Mouse (Mus musculus): Measurements from ENCODE around the gene Hbq1a. TPM values are rescaled to one million over a fixed set of nuclear protein-coding genes. Genes with fewer than 3 reads are reported as not detected.
A peak's percentile ranks its signal among the peaks of the same experiment; 100 is the strongest.

The Hbq1a gene
- polyA plus RNA-seq, 1 experiment = 0.09 TPM

DNA sequence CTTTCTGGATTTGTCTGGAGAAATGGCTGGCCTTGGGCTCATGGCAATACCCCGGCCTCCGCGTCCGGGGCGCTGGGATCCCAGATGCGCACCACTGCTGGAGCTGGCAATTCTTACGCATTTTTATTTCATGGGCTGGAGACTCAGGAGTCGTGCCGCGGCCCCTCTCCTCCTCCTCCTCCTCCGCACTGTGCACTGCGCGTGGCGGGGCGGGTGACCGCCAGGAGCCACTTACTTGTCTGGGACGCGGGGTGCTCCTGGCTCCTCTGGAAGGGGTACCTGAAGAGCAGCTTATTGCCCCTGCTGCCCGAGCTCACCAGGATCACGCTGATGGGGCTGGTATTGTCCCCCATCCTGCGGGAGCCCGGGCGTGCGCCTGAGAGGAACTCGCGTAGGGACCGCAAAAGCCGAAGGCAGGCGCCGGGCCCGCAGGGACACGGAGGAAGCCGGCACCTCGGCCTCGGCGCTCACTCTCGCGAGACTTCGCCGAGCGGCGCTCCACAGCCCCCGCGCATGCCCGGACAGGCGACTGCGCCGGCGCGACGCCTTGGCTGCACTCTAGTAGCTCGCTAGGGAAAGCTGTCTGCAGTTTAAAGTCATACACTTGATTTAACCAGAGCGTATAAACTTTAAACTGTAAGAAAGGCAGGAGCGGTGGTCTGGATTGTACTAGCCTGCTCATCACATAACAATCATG is 32.5 kb upstream of the Hbq1a start, which contains the start of gene Nprl3:
Nprl3 (minus strand) TSS at position 520 of the 697 bp plus-strand sequence.
- H3K4me1 ChIP-seq (ENCODE audit: control insufficient read depth) = peaks cover 98% of the 10 kb centered on the region
- no peaks in the 10 kb centered on the region for H3K9me3 ChIP-seq (ENCODE audit: control insufficient read depth, low read length)
- no peak for TF ChIP-seq TAL1 (IDR thresholded peaks at IDR 0.05; ENCODE audit: low read length)
- no peak for TF ChIP-seq GATA1 (IDR thresholded peaks at IDR 0.05; ENCODE audit: low read length)
- peak within 1 kb of the TSS; percentile 83 for H3K4me3 ChIP-seq (replicated peaks)
- H3K27me3 ChIP-seq (ENCODE audit: control insufficient read depth) = no peaks in the 10 kb centered on the region
- peaks cover 64% of the 10 kb centered on the region for H3K36me3 ChIP-seq (ENCODE audit: control insufficient read depth)

DNA sequence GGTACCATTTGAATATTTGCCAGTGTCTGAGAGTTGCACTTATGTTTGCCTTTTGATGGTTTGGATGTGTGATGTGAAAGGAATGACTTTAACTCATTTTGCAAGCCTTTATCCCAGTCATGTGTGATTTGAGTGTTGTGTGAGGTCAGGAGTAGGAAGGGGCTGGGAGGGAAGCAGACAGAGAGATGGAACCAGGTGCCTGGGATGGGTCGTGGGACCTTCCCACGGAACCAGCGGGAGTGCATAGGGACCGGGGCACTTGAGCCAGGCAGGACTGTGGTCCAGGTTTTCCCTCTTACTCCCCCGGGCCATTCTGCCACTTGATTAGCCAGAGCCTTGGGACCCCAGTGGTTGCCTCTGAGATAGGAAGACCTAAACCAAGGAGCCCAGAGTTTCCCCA is 31.9 kb upstream of the Hbq1a start:
- Histone ChIP-seq H3K36me3 (ENCODE audit: control insufficient read depth) (peaks cover 58% of the 10 kb centered on the region), H3K27me3 (ENCODE audit: control insufficient read depth) (no peaks in the 10 kb centered on the region), H3K4me1 (ENCODE audit: control insufficient read depth) (peaks cover 98% of the 10 kb centered on the region), H3K4me3 (replicated peaks) (peak overlapping the region; percentile 83), H3K9me3 (ENCODE audit: control insufficient read depth, low read length) (no peaks in the 10 kb centered on the region)
- TF ChIP-seq TAL1 (IDR thresholded peaks at IDR 0.05; ENCODE audit: low read length) (no peak), GATA1 (IDR thresholded peaks at IDR 0.05; ENCODE audit: low read length) (no peak)

DNA sequence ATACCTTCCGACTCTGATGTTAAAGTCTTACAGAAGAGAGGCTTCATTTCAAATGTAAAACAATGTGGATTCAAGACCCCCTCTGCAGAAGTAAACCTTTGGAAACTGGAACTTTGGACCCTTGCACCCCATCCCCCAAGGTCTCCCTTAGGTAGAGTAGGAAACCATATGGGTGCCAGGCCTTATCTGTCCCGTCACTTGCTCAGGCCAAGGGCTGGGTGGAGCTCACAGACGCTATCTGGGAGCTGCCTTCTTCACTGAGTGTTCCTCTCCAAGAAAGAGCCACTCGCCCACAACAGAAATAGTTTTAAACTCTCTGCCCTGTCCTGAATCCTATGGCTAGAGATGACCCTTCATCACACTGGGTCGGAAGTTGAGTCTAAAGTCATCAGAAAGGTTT is 30.9 kb upstream of the Hbq1a start:
- peaks cover 94% of the 10 kb centered on the region for H3K4me1 ChIP-seq (ENCODE audit: control insufficient read depth)
- H3K9me3 ChIP-seq (ENCODE audit: control insufficient read depth, low read length) = no peaks in the 10 kb centered on the region
- peaks cover 48% of the 10 kb centered on the region for H3K36me3 ChIP-seq (ENCODE audit: control insufficient read depth)
- H3K4me3 ChIP-seq (replicated peaks) = peak overlapping the region; percentile 83
- no peaks in the 10 kb centered on the region for H3K27me3 ChIP-seq (ENCODE audit: control insufficient read depth)
- TF ChIP-seq GATA1 (IDR thresholded peaks at IDR 0.05; ENCODE audit: low read length) = peak; percentile 97
- peak; percentile 91 for TF ChIP-seq TAL1 (IDR thresholded peaks at IDR 0.05; ENCODE audit: low read length)

DNA sequence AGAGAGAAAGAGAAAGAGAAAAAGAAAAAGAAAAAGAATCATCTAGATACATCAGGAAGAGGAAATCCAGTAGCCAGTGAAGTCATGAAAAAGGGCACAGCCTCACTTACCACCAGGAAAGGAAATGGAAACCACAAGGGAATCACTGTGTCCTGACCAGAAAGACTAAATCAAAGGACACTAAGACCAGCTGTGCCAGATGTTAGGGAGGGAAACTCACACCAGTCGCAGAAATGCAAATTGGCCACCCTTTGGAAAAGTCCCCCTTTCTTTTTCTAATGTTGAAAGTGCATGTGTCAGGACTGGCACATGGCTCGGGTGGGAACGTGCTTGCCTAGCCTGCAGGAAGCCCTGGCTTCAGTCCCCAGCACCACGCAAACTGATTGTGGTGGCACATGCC is 28.7 kb upstream of the Hbq1a start:
- peaks cover 33% of the 10 kb centered on the region for H3K36me3 ChIP-seq (ENCODE audit: control insufficient read depth)
- no peaks in the 10 kb centered on the region for H3K9me3 ChIP-seq (ENCODE audit: control insufficient read depth, low read length)
- H3K4me3 ChIP-seq (replicated peaks) = no peak overlapping the region
- peaks cover 90% of the 10 kb centered on the region for H3K4me1 ChIP-seq (ENCODE audit: control insufficient read depth)
- TF ChIP-seq TAL1 (IDR thresholded peaks at IDR 0.05; ENCODE audit: low read length) (no peak), GATA1 (IDR thresholded peaks at IDR 0.05; ENCODE audit: low read length) (no peak)
- H3K27me3 ChIP-seq (ENCODE audit: control insufficient read depth) = peaks cover under 1% of the 10 kb centered on the region; the same call in 1 of the 2 replicates

DNA sequence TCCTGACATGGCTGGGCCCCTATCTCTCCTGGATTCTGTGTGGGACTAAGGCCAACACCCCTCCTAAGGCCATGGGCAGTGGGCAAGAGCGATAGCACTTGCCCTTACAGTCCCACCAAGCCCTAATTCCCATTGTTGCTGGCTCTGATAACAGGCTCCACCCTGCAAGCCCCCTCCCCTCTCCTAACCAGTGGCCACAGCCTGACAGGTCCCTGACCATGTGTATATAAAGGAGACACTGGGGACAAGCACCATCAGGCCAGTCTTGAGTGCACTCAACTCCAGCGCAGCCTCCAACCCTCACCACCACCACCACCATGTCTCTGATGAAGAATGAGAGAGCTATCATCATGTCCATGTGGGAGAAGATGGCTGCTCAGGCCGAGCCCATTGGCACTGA is 23.5 kb upstream of the Hbq1a start, which contains the start of gene Hba-x:
Hba-x (plus strand) TSS at position 54 of the 400 bp plus-strand sequence.
- no peak for TF ChIP-seq TAL1 (IDR thresholded peaks at IDR 0.05; ENCODE audit: low read length)
- TF ChIP-seq GATA1 (IDR thresholded peaks at IDR 0.05; ENCODE audit: low read length) = no peak
- peaks cover 32% of the 10 kb centered on the region for H3K27me3 ChIP-seq (ENCODE audit: control insufficient read depth)
- peaks cover 88% of the 10 kb centered on the region for H3K4me1 ChIP-seq (ENCODE audit: control insufficient read depth)
- H3K9me3 ChIP-seq (ENCODE audit: control insufficient read depth, low read length) = no peaks in the 10 kb centered on the region; the same call in 1 of the 2 replicates
- no peak within 1 kb of the TSS for H3K4me3 ChIP-seq (replicated peaks)
- peaks cover 23% of the 10 kb centered on the region for H3K36me3 ChIP-seq (ENCODE audit: control insufficient read depth)

DNA sequence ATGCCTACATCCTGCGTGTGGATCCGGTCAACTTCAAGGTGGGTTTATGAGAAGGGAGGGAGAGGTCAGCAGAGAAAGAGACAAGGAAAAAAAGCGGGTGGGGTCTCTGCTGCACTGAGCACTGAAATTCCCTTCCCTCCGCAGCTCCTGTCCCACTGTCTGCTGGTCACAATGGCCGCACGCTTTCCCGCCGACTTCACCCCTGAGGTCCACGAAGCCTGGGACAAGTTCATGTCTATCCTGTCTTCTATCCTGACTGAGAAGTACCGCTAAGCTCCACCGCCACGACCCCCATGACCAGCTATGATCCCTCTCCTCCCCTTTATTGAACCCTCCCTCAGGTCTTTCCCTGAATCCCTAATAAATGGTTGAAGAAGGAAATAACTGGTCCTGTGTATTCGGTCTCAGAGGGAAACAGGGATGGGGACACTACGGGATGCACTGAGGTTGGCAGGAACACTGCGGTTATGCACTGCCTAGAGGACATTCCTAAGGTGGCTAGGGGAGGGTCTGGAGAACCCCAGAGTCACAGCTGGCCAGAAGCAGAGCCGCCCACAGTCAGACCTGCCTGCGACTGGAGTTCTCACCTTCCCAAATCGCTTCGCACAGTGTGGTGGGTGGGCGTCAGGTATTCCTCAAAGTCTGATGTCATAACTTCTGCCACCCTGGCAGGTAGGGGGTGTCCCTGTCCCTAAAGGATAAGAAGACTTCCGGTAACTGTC is 22.0 kb upstream of the Hbq1a start:
- Histone ChIP-seq H3K4me1 (ENCODE audit: control insufficient read depth) (peaks cover 88% of the 10 kb centered on the region), H3K9me3 (ENCODE audit: control insufficient read depth, low read length) (no peaks in the 10 kb centered on the region; the same call in 1 of the 2 replicates), H3K27me3 (ENCODE audit: control insufficient read depth) (peaks cover 32% of the 10 kb centered on the region)

DNA sequence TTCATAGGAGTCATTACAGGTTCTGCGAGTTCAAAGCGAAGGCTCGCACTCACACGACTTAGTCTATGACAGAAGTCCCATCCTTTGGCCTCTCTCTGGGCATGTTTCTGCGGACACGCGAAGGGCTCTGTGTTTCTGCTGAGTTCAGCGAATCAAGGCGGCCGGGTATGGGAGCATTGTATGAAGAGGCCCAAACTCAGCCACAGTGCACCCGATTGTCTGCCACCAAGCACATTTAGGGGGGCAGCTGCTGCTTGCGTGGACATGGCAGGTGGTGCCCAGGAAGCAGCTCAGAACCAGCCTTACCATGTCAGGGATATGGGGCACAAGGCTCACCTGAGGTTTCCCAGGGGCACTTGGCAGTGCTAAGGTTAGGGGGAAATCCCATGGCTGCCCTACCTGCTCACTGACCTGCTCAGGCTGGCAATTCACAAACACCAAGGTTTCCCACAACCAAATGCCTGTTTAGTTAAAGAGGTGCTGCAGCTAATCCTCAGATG is 21.4 kb upstream of the Hbq1a start:
- peaks cover 87% of the 10 kb centered on the region for H3K4me1 ChIP-seq (ENCODE audit: control insufficient read depth)
- no peak overlapping the region for H3K4me3 ChIP-seq (replicated peaks)
- no peaks in the 10 kb centered on the region; the same call in 1 of the 2 replicates for H3K9me3 ChIP-seq (ENCODE audit: control insufficient read depth, low read length)
- H3K36me3 ChIP-seq (ENCODE audit: control insufficient read depth) = peaks cover 26% of the 10 kb centered on the region
- H3K27me3 ChIP-seq (ENCODE audit: control insufficient read depth) = peaks cover 32% of the 10 kb centered on the region
- TF ChIP-seq GATA1 (IDR thresholded peaks at IDR 0.05; ENCODE audit: low read length) = no peak
- TF ChIP-seq TAL1 (IDR thresholded peaks at IDR 0.05; ENCODE audit: low read length) = no peak

More for the DNA sequence above, 22.0 kb upstream of the Hbq1a start:
- Histone ChIP-seq H3K36me3 (ENCODE audit: control insufficient read depth) (peaks cover 23% of the 10 kb centered on the region), H3K4me3 (replicated peaks) (no peak overlapping the region)
- TF ChIP-seq GATA1 (IDR thresholded peaks at IDR 0.05; ENCODE audit: low read length) (no peak), TAL1 (IDR thresholded peaks at IDR 0.05; ENCODE audit: low read length) (no peak)

DNA sequence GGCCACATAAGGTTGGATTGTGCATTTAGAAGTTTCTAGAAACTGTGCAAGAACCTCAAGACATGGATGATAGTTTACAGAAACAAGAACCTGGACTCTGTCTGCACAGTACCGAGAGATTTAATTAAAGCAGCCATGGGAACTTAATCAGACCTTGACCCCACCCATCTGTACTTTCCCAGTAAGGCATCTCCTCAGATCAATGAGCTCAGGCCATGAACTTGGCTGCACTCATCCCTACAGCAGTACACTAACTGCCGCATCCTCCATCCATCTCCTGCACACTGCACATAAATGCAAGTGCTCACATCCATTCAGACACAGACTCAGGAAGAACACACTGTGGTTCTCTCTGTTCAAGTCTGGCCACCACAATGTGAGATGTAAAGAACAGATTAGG is 19.2 kb upstream of the Hbq1a start:
- no peaks in the 10 kb centered on the region; the same call in 1 of the 2 replicates for H3K9me3 ChIP-seq (ENCODE audit: control insufficient read depth, low read length)
- peak overlapping the region; percentile 2 for H3K4me3 ChIP-seq (replicated peaks)
- peaks cover 32% of the 10 kb centered on the region for H3K27me3 ChIP-seq (ENCODE audit: control insufficient read depth)
- TF ChIP-seq GATA1 (IDR thresholded peaks at IDR 0.05; ENCODE audit: low read length) = no peak
- no peak for TF ChIP-seq TAL1 (IDR thresholded peaks at IDR 0.05; ENCODE audit: low read length)
- peaks cover 32% of the 10 kb centered on the region for H3K36me3 ChIP-seq (ENCODE audit: control insufficient read depth)
- H3K4me1 ChIP-seq (ENCODE audit: control insufficient read depth) = peaks cover 71% of the 10 kb centered on the region

Data from erythroblast, embryonic 14.5 days (primary cell).